Mouse (Mus musculus): ENCODE measurements around the gene Lrp10.

The Lrp10 gene

DNA sequence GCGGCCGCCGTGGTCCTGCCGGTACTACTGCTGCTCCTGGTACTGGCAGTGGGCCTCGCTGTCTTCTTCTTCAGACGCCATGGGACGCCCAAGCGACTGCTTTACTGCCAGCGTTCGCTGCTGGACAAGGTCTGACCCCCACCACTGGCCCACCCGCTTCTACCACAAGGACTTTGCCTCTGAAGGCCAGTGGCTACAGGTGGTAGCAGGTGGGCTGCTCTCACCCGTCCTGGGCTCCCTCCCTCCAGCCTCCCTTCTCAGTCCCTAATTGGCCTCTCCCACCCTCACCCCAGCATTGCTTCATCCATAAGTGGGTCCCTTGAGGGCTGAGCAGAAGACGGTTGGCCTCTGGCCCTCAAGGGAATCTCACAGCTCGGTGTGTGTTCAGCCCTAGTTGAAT lies 23.4 kb upstream of the Lrp10 start:
- no peak for TF ChIP-seq NANOG (IDR thresholded peaks at IDR 0.05; ENCODE audit: borderline replicate concordance, low read length)
- TF ChIP-seq POU5F1 (IDR thresholded peaks at IDR 0.05; ENCODE audit: borderline replicate concordance, low read length) = no peak
- no peak for TF ChIP-seq CTCF (conservative IDR thresholded peaks at IDR 0.05; ENCODE audit: low read length)
- Histone ChIP-seq H3K36me3 (ENCODE audit: insufficient read depth, low read length) (peaks cover 45% of the 10 kb centered on the region), H3K27me3 (ENCODE audit: insufficient read depth, low read length) (0 out of 2 replicates have a peak, but pooled peaks cover 8% of the 10 kb centered on the region)

DNA sequence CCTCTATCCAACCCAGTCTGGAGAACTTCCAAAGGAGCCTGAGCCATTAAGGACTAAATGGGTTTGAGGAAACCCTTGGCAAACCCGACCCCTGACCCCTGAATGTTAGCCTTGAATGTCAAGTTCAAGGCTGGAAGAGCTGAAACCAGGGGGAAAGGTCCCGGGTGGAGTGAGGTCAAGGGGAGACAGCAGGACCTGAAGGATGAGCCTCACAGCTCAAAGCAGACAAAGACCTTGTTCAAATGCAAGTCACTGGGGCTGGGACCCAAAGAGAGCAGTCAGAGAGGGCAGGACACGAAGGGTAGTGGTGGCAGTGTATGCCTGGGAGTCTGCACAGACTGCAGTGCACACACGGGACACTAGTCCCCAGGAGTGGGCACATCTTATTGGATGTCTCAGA lies 22.6 kb upstream of the Lrp10 start:
- H3K4me3 ChIP-seq (replicated peaks; ENCODE audit: low read length) = 0 out of 2 replicates have a peak overlapping the region, but pooled peaks have one; percentile 17
- no peaks in the 10 kb centered on the region for H3K9me3 ChIP-seq (ENCODE audit: low read length)
- TF ChIP-seq CTCF (conservative IDR thresholded peaks at IDR 0.05; ENCODE audit: low read length) (no peak), NANOG (IDR thresholded peaks at IDR 0.05; ENCODE audit: borderline replicate concordance, low read length) (no peak), POU5F1 (IDR thresholded peaks at IDR 0.05; ENCODE audit: borderline replicate concordance, low read length) (no peak)
- 0 out of 2 replicates have a peak, but pooled peaks cover 8% of the 10 kb centered on the region for H3K27me3 ChIP-seq (ENCODE audit: insufficient read depth, low read length)
- peaks cover 37% of the 10 kb centered on the region for H3K36me3 ChIP-seq (ENCODE audit: insufficient read depth, low read length)
- H3K4me1 ChIP-seq (replicated peaks; ENCODE audit: low read depth, low read length) = peaks cover 61% of the 10 kb centered on the region

More for the DNA sequence above, 23.4 kb upstream of the Lrp10 start:
- Histone ChIP-seq H3K9me3 (ENCODE audit: low read length) (no peaks in the 10 kb centered on the region), H3K4me1 (replicated peaks; ENCODE audit: low read depth, low read length) (peaks cover 62% of the 10 kb centered on the region), H3K4me3 (replicated peaks; ENCODE audit: low read length) (no peak overlapping the region)

DNA sequence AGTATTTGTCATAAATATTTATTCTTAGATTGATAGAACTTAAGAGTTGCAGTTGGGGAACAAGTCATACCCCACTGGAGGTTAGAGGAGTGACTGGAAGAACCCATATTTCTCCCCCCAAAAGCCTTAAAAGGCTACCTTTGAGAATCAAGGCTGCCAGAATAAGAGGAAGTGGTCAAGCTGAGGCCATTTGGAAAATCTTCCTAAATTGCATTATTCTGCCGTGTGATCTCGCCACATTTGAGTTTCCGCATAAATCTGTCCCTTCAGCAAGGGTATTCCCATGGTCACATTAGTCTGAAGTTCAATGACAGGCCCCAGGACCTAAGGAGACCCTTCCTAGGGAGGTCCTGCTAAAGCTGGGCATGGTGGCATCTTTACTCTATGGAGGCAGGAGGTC lies 21.4 kb upstream of the Lrp10 start:
- no peaks in the 10 kb centered on the region for H3K9me3 ChIP-seq (ENCODE audit: low read length)
- 0 out of 2 replicates have a peak, but pooled peaks cover 8% of the 10 kb centered on the region for H3K27me3 ChIP-seq (ENCODE audit: insufficient read depth, low read length)
- H3K4me3 ChIP-seq (replicated peaks; ENCODE audit: low read length) = peak overlapping the region; percentile 51; the same call in 1 of the 2 replicates
- TF ChIP-seq CTCF (conservative IDR thresholded peaks at IDR 0.05; ENCODE audit: low read length) = no peak
- TF ChIP-seq NANOG (IDR thresholded peaks at IDR 0.05; ENCODE audit: borderline replicate concordance, low read length) = no peak
- TF ChIP-seq POU5F1 (IDR thresholded peaks at IDR 0.05; ENCODE audit: borderline replicate concordance, low read length) = no peak
- peaks cover 61% of the 10 kb centered on the region for H3K4me1 ChIP-seq (replicated peaks; ENCODE audit: low read depth, low read length)
- peaks cover 26% of the 10 kb centered on the region for H3K36me3 ChIP-seq (ENCODE audit: insufficient read depth, low read length)

DNA sequence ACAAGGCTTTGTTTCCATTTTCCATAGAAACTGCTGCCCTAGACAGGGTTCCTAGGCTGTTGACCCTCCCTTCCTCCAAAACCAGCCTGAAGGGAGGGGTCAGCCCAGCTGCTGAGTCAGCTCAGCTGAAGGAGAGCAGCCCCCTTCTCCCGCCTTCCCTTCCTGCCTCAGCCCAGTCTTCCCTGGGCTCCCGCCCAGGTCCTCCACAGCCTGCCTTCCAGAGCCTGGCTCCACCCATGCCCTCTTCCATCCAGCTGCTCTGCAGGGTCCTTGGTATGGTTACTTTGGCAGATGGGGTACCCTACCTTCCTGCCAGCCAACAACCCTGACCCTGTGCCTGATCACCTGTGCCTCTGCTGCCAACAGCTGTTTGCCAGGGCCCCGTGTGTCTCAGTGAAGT lies 20.7 kb upstream of the Lrp10 start:
- H3K27me3 ChIP-seq (ENCODE audit: insufficient read depth, low read length) = 0 out of 2 replicates have a peak, but pooled peaks cover 8% of the 10 kb centered on the region
- TF ChIP-seq CTCF (conservative IDR thresholded peaks at IDR 0.05; ENCODE audit: low read length) = no peak
- TF ChIP-seq NANOG (IDR thresholded peaks at IDR 0.05; ENCODE audit: borderline replicate concordance, low read length) = no peak
- TF ChIP-seq POU5F1 (IDR thresholded peaks at IDR 0.05; ENCODE audit: borderline replicate concordance, low read length) = no peak
- peaks cover 61% of the 10 kb centered on the region for H3K4me1 ChIP-seq (replicated peaks; ENCODE audit: low read depth, low read length)
- peaks cover 26% of the 10 kb centered on the region for H3K36me3 ChIP-seq (ENCODE audit: insufficient read depth, low read length)
- H3K4me3 ChIP-seq (replicated peaks; ENCODE audit: low read length) = peak overlapping the region; percentile 51
- no peaks in the 10 kb centered on the region for H3K9me3 ChIP-seq (ENCODE audit: low read length)

DNA sequence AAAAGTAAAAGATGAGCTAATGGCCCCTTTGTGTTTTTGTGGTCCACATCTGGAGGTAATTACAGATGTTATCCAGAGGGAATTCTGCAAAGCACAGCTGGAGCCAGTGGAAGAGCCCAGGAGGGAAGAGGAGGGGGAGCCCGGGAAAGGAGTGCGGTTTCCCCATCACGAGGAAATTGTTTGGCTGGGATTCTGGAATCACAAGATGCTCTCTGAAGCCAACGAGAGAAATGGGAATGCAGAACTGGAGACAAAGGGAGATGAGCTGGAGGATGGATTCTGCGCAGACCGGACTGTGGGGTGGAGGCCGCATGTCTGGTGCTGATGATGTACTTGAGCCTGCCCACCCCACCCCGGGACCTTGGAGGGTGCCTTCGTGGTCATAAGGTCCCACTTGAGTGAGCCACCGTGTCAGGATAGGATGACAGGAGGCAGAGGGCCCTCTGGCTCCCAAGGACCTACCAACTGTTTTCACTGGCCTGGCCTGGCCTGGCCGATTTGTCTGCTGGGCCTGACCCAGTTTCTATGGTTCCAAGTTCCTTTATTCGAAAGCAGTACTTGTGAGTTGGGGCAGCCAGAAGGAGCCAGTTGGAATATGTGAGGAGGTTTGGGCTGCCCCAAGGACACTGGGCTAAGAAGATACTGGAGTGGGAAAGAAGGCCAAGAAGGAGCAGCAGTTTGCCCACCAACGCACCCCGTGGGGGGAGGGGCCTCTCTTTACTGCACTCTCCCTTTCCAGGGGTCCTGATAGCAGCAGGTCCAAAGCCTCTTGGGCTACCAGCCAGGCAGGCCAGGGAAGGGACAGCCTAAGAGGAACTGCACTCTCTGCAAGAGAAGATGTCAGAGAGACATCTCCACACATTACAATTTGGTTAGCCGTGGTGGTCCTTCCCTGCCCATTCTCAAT lies 20.0 kb upstream of the Lrp10 start:
- Histone ChIP-seq H3K27me3 (ENCODE audit: insufficient read depth, low read length) (0 out of 2 replicates have a peak, but pooled peaks cover 8% of the 10 kb centered on the region), H3K4me3 (replicated peaks; ENCODE audit: low read length) (peak overlapping the region; percentile 51; the same call in 1 of the 2 replicates), H3K36me3 (ENCODE audit: insufficient read depth, low read length) (peaks cover 18% of the 10 kb centered on the region), H3K4me1 (replicated peaks; ENCODE audit: low read depth, low read length) (peaks cover 60% of the 10 kb centered on the region), H3K9me3 (ENCODE audit: low read length) (no peaks in the 10 kb centered on the region)
- no peak for TF ChIP-seq NANOG (IDR thresholded peaks at IDR 0.05; ENCODE audit: borderline replicate concordance, low read length)
- TF ChIP-seq POU5F1 (IDR thresholded peaks at IDR 0.05; ENCODE audit: borderline replicate concordance, low read length) = no peak
- no peak for TF ChIP-seq CTCF (conservative IDR thresholded peaks at IDR 0.05; ENCODE audit: low read length)

DNA sequence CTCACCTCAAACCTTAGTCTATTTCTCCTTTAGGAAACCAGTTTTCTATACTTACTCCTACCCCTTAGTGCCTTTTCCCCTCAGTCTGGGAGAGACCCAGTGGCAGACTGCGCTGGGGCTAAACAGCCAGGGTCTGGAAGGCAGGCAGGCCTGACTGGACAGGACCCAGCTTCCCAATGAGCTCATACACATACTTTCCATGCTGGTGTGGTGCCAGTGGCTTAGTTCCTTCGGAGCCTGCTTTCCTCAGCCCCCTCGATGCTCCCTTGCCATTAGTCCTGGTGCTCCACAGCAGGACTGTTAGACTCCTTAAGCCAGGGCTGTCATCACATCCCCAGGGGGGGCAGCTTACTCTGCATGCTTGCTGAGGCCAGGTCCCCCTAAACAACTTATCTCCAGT lies 18.5 kb upstream of the Lrp10 start:
- 0 out of 2 replicates have a peak, but pooled peaks cover 8% of the 10 kb centered on the region for H3K27me3 ChIP-seq (ENCODE audit: insufficient read depth, low read length)
- TF ChIP-seq CTCF (conservative IDR thresholded peaks at IDR 0.05; ENCODE audit: low read length) = no peak
- no peak for TF ChIP-seq NANOG (IDR thresholded peaks at IDR 0.05; ENCODE audit: borderline replicate concordance, low read length)
- TF ChIP-seq POU5F1 (IDR thresholded peaks at IDR 0.05; ENCODE audit: borderline replicate concordance, low read length) = no peak
- no peaks in the 10 kb centered on the region for H3K9me3 ChIP-seq (ENCODE audit: low read length)
- H3K4me3 ChIP-seq (replicated peaks; ENCODE audit: low read length) = no peak overlapping the region
- H3K36me3 ChIP-seq (ENCODE audit: insufficient read depth, low read length) = peaks cover 3% of the 10 kb centered on the region
- peaks cover 45% of the 10 kb centered on the region for H3K4me1 ChIP-seq (replicated peaks; ENCODE audit: low read depth, low read length)

DNA sequence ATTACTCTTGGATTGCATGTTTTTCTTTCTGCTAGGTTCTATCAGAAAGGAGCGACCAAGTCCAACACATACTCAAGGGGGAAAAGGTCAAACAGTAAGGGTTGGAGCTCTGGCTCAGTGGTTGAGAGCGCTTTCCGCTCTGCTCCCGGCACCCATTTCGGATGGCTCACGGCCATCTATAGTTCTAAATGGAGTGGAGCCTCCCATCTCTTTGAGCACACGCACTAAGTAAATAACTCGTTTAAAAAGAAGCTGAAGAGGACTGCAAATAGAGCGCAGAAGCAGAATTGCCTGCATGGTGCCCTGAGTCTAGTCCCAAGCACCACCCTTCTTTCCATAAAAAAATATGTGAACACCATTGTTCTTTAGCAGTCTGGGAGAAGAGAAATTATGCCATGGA lies 10.4 kb upstream of the Lrp10 start:
- TF ChIP-seq CTCF (conservative IDR thresholded peaks at IDR 0.05; ENCODE audit: low read length) (no peak), POU5F1 (IDR thresholded peaks at IDR 0.05; ENCODE audit: borderline replicate concordance, low read length) (no peak), NANOG (IDR thresholded peaks at IDR 0.05; ENCODE audit: borderline replicate concordance, low read length) (no peak)
- H3K36me3 ChIP-seq (ENCODE audit: insufficient read depth, low read length) = no peaks in the 10 kb centered on the region
- H3K4me3 ChIP-seq (replicated peaks; ENCODE audit: low read length) = no peak overlapping the region
- H3K4me1 ChIP-seq (replicated peaks; ENCODE audit: low read depth, low read length) = peaks cover 4% of the 10 kb centered on the region
- H3K27me3 ChIP-seq (ENCODE audit: insufficient read depth, low read length) = peaks cover 3% of the 10 kb centered on the region; the same call in 1 of the 2 replicates
- no peaks in the 10 kb centered on the region for H3K9me3 ChIP-seq (ENCODE audit: low read length)

DNA sequence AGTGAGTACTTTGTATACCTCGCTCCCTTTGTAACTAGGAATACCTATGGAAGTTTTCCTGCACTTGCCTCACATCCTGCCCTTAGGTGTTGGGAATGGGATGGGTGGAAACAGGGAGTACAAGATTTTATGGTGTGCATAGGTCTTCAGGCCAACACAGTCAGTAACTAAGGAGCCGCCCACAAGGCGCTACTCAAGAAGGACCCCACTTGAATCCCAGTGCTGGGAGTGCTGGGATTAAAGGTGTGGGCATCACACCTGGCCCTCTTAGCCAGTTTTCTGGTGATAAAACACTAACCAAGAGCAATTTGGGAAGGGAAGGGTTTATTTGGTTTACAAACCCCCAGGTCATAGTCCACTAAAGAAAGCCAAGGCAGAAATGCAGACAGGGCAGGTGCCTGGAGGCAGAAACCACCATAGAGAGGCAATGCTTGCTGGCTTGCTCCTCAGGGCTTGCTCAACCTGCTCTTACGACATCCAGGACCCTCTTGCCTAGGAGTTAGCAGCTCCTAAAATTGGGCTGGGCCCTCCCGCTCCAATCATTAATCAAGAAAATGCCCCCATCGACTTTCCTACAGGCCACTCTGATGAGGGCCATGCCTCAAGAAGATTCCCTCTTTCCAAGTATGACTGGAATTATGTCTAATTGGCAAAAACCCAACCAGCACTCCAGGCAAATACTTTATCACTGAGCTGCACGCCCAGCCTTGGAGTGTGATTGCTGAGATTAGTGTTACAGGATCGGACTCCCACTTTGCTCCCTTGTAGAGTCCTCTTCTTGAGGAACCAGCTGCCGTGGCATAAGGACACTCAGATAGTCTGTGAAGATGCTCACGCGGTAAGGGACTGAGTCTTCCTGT lies 9.0 kb upstream of the Lrp10 start:
- TF ChIP-seq NANOG (IDR thresholded peaks at IDR 0.05; ENCODE audit: borderline replicate concordance, low read length) (no peak), POU5F1 (IDR thresholded peaks at IDR 0.05; ENCODE audit: borderline replicate concordance, low read length) (no peak), CTCF (conservative IDR thresholded peaks at IDR 0.05; ENCODE audit: low read length) (no peak)
- H3K27me3 ChIP-seq (ENCODE audit: insufficient read depth, low read length) = peaks cover 3% of the 10 kb centered on the region; the same call in 1 of the 2 replicates
- no peaks in the 10 kb centered on the region for H3K4me1 ChIP-seq (replicated peaks; ENCODE audit: low read depth, low read length)
- no peaks in the 10 kb centered on the region for H3K9me3 ChIP-seq (ENCODE audit: low read length)
- H3K4me3 ChIP-seq (replicated peaks; ENCODE audit: low read length) = no peak overlapping the region
- H3K36me3 ChIP-seq (ENCODE audit: insufficient read depth, low read length) = no peaks in the 10 kb centered on the region

Measured in E14TG2a.4 (cell line).